Mouse (Mus musculus) intestine, postnatal 0 days (tissue): ENCODE data around the gene Psma3. TPM values are rescaled to one million over a fixed set of nuclear protein-coding genes. Genes with fewer than 3 reads are reported as not detected.

Experiments
- ATAC-seq: fragments of 200-750 bp; cut with Nextera tagmentation; 2 replicates; pipeline ENCODE4 v1.8.0; 2017; ENCODE audit warnings: mild to moderate bottlenecking, moderate TSS enrichment, moderate library complexity
- H3K27ac ChIP-seq: fragments of 300-500 bp; sonication (generic); 2 replicates; pipeline ENCODE4 v1.5.1; 2014; ENCODE audit warnings: mild to moderate bottlenecking, low read depth, low read length, moderate library complexity
- H3K27me3 ChIP-seq: fragments of 300-500 bp; sonication (generic); replicated peaks from 2 replicates; pipeline ENCODE4 v1.6.1; 2014; ENCODE audit warnings: low read length, mixed read lengths; ENCODE audit not compliant: control insufficient read depth, insufficient read depth
- H3K36me3 ChIP-seq: fragments of 300-500 bp; sonication (generic); 2 replicates; pipeline ENCODE4 v1.6.1; 2014; ENCODE audit warnings: mild to moderate bottlenecking, moderate library complexity; ENCODE audit not compliant: control insufficient read depth, insufficient read depth
- H3K4me1 ChIP-seq: fragments of 300-500 bp; sonication (generic); replicated peaks from 2 replicates; pipeline ENCODE4 v1.6.1; 2014; ENCODE audit warnings: antibody characterized with exemption, low read length, mixed read lengths; ENCODE audit not compliant: control insufficient read depth, insufficient read depth
- H3K4me2 ChIP-seq: fragments of 300-500 bp; sonication (generic); replicated peaks from 2 replicates; pipeline ENCODE4 v1.6.1; 2014; ENCODE audit warnings: low read depth, mild to moderate bottlenecking, moderate library complexity
- H3K4me3 ChIP-seq: fragments of 300-500 bp; sonication (generic); 2 replicates; pipeline ENCODE4 v1.5.1; 2014; ENCODE audit warnings: low read depth, low read length
- H3K9ac ChIP-seq: fragments of 300-500 bp; sonication (generic); 2 replicates; pipeline ENCODE4 v1.6.1; 2014; ENCODE audit warnings: mild to moderate bottlenecking, low read depth, low read length
- H3K9me3 ChIP-seq: fragments of 300-500 bp; sonication (generic); 2 replicates; pipeline ENCODE4 v1.6.1; 2016; ENCODE audit warnings: mixed run types; ENCODE audit not compliant: control insufficient read depth
- CTCF ChIP-seq: sonication (generic); IDR thresholded peaks from 2 replicates; pipeline ENCODE4 v1.5.1; 2016; ENCODE audit warnings: low read depth, mild to moderate bottlenecking, control low read depth, antibody characterized with exemption, moderate library complexity
- WGBS: fragments of 180-500 bp; shearing (Covaris S2); extraction: QIAGEN DNeasy Blood & Tissue Kit; methylation state at CpG from one replicate; pipeline ENCODE4 v1.1.7; 2014; 5-methylcytosine and 5-hydroxymethylcytosine counted together
- polyA plus RNA-seq: library from polyadenylated mRNA; unstranded; fragments of >200 nt; fragmentation: Nextera tagmentation; extraction: Ambion mirVana; gene quantifications from 2 replicates; pipeline ENCODE4 v1.2.1, GENCODE M21; 2015

Psma3 gene
- polyA plus RNA-seq, 1 experiment from 2014 or later = 387 TPM

- H3K36me3 ChIP-seq = peaks cover 27% of the 10 kb centered on the region
- ATAC-seq = no peak
- H3K9ac ChIP-seq = no peak overlapping the region
- no peak for TF ChIP-seq CTCF
- H3K4me2 ChIP-seq = no peak overlapping the region; the same call in 1 of the 2 replicates
- WGBS = 31% methylated on average over 5 of the region's 5 CpGs
- H3K4me1 ChIP-seq = no peaks in the 10 kb centered on the region
- no peaks in the 10 kb centered on the region for H3K9me3 ChIP-seq
- no peak overlapping the region for H3K27ac ChIP-seq
- no peaks in the 10 kb centered on the region for H3K27me3 ChIP-seq
- H3K4me3 ChIP-seq = no peak overlapping the region
These were observed 25.0 kb downstream of the Psma3 start for GRCm38 (mm10) chr12:70999423-70999903.

DNA sequence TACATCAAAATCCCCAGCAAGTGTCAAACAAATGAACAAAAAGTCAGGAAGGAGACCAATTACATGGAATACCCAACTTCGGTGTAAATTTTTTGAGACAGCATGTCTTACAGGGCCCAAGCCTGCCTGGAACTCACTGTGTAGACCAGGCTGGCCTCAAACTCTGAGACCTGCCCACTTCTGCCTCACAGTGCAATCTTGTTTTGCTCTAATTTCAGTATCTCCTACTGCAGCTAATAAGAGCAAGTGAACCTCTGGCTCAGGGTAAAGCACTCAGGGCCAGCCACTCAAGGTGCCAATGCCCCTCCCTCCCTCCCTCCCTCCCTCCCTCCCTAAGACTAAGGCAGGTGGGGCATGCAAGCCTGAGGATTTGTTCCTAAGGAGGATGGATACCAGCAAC is 25.9 kb downstream of the Psma3 start:
- Histone ChIP-seq H3K9me3 (no peaks in the 10 kb centered on the region), H3K4me3 (no peak overlapping the region), H3K36me3 (peaks cover 33% of the 10 kb centered on the region), H3K4me2 (no peak overlapping the region), H3K4me1 (no peaks in the 10 kb centered on the region), H3K27ac (no peak overlapping the region; the same call in 1 of the 2 replicates), H3K9ac (no peak overlapping the region), H3K27me3 (no peaks in the 10 kb centered on the region)
- 78% methylated on average over 1 of the region's 1 CpGs for WGBS
- TF ChIP-seq CTCF = no peak
- no peak for ATAC-seq

DNA sequence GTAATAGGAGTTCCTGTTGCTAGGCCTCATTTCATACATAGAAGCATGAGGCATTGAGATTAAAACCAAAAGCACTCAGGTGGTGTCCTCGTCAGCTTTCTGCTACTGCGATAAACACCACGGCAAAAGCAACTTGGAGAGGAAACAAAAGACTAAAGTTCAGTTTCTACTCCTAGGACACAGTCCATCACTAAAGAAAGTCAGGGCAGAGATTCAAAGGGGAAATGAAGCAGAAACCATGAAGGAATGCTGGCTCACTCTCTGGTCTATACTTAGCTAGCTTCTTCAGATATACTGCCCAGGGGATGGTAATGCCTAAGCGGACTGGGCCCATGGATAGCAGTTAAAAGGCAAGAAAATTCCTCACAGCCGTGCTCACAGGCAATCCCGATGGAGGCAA is 27.0 kb downstream of the Psma3 start:
- no peak overlapping the region for H3K4me3 ChIP-seq
- H3K27me3 ChIP-seq = no peaks in the 10 kb centered on the region
- H3K9ac ChIP-seq = no peak overlapping the region
- no peaks in the 10 kb centered on the region for H3K9me3 ChIP-seq
- H3K4me2 ChIP-seq = no peak overlapping the region
- no peaks in the 10 kb centered on the region for H3K4me1 ChIP-seq
- H3K36me3 ChIP-seq = peaks cover 34% of the 10 kb centered on the region
- WGBS = 66% methylated on average over 6 of the region's 6 CpGs
- no peak for ATAC-seq
- H3K27ac ChIP-seq = 0 out of 2 replicates have a peak overlapping the region, but pooled peaks have one; percentile 46
- TF ChIP-seq CTCF = no peak

DNA sequence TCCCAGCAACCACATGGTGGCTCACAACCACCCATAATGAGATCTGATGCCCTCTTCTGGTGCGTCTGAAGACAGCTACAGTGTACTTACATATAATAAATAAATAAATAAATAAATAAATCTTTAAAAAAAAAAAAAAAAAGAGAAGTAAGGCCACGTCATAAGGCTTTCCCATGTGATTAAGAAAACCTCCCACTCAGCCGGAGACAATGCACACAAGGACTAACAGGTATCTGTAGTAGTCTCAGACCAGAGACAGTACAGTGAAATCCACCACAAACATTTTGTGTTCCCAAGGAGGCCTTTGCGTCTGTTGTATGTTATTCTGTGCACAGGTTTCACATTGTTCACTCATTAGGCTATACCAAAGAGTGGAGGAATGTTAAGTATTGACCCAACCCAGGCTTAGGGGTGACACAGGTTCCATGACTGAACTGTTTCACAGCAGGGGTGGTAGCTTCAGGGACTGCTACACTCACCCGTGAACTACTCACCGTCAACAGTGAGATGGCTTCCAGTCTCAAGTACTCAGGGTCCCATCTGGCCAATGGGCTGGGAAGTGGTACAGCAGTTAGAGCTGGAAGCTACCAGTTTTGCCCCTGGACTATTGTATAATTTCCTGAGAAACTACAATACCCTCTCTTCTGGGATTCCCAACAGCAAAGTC is 29.5 kb downstream of the Psma3 start:
- Histone ChIP-seq H3K27me3 (no peaks in the 10 kb centered on the region), H3K9me3 (no peaks in the 10 kb centered on the region), H3K4me1 (no peaks in the 10 kb centered on the region), H3K4me3 (no peak overlapping the region), H3K36me3 (peaks cover 43% of the 10 kb centered on the region), H3K27ac (no peak overlapping the region), H3K4me2 (no peak overlapping the region), H3K9ac (no peak overlapping the region)
- 84% methylated on average over 5 of the region's 6 CpGs for WGBS
- ATAC-seq = no peak
- TF ChIP-seq CTCF = no peak

DNA sequence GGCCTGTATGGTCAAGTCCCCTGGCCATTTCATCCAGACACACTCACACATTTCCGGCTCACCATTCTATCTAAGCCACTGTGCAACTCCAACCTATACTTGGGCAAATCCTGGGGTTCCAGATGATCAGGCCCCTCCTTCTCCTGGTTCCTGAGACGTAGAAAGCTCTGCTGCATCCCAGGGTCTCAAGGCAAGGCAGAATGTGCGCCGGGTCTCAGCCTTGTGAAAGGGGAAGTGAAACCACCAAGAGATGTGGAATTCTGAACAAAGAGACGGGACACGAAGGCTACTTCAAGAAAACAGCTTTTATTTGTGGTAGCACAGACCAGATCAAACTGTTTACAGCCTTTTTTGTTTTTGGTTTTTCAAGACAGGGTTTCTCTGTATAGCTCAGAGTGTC is 31.7 kb downstream of the Psma3 start:
- H3K27ac ChIP-seq = no peak overlapping the region
- H3K36me3 ChIP-seq = peaks cover 48% of the 10 kb centered on the region
- H3K4me3 ChIP-seq = no peak overlapping the region
- TF ChIP-seq CTCF = no peak
- no peak overlapping the region for H3K9ac ChIP-seq
- no peaks in the 10 kb centered on the region for H3K9me3 ChIP-seq
- ATAC-seq = no peak
- WGBS = 87% methylated on average over 6 of the region's 6 CpGs
- H3K4me1 ChIP-seq = no peaks in the 10 kb centered on the region
- no peaks in the 10 kb centered on the region for H3K27me3 ChIP-seq
- no peak overlapping the region for H3K4me2 ChIP-seq

- no peak for TF ChIP-seq CTCF
- ATAC-seq = no peak
- no peaks in the 10 kb centered on the region for H3K4me1 ChIP-seq
- H3K4me3 ChIP-seq = no peak overlapping the region
- WGBS = 59% methylated on average over 7 of the region's 7 CpGs
- no peaks in the 10 kb centered on the region for H3K9me3 ChIP-seq
- H3K27ac ChIP-seq = no peak overlapping the region; the same call in 1 of the 2 replicates
- H3K27me3 ChIP-seq = no peaks in the 10 kb centered on the region
- H3K9ac ChIP-seq = no peak overlapping the region
- H3K4me2 ChIP-seq = no peak overlapping the region
- H3K36me3 ChIP-seq = peaks cover 50% of the 10 kb centered on the region
These were observed 32.5 kb downstream of the Psma3 start for GRCm38 (mm10) chr12:71006901-71007300.
